Mouse (Mus musculus) testis, adult 2 months (tissue): ENCODE measurements around the gene Pde4dip.

Experiments
- CTCF ChIP-seq: fragments of 200-500 bp; IDR thresholded peaks from 2 replicates; pipeline ENCODE4 v1.5.1; 2012; ENCODE audit warnings: low read depth, mild to moderate bottlenecking, inconsistent platforms, low read length, moderate library complexity; ENCODE audit not compliant: control insufficient read depth, insufficient read depth, insufficient replicate concordance
- POLR2A ChIP-seq: fragments of 200-500 bp; IDR thresholded peaks from 2 replicates; pipeline ENCODE4 v1.6.1; 2012; ENCODE audit warnings: low read depth, mild to moderate bottlenecking, inconsistent platforms, low read length, moderate library complexity; ENCODE audit not compliant: control insufficient read depth

DNA sequence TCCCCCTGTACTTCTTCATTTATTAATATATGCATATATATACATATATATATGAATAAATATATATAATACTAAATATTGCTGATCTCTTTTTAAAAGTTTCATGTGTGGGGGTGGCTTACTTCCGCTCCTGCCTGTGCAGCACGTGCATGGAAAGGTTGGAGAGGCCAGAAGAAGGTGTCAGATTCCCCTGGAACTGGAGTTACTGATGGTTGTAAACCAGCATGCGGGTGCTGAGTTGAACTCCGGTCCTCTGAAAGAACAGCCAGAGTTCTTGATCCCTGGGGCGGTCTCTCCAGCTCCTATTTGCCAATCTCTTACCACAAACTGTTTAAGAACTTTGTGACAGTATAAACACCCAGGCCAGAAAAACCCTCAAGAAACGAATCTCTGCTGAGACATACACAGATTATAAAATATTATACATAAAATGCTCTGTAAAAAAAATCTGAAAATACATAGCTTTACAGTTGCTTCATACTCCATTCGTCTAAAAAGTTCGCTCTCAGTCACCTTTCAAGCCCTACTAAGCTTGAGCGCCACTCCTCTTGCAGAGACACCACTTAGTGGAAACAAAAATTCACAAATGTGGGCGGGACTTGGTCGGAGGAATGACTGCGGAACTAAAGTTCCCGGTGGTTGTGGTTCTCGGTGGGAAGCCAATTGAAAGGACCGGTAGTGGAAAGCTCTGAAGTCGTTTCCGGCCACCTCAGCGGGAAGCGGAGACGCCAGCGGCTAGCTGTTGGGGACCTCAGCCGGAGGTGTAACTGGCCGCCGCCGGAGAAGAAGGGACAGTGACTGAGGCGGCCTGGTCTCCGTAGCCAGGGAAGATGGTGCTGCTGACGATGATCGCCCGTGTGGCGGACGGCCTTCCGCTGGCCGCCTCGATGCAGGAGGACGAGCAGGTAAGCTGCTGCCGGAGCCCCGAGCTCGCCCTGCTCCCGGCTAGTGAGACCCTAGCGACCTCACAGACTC, 12.3 kb upstream of the Pde4dip start, which contains the start of gene Sec22b:
- TF ChIP-seq POLR2A (peak; percentile 88), CTCF (no peak)
